Mouse (Mus musculus) stomach, postnatal 0 days (tissue): ENCODE data around the gene Khnyn. TPM values are rescaled to one million over a fixed set of nuclear protein-coding genes. Genes with fewer than 3 reads are reported as not detected.

ENCODE experiments used
- ATAC-seq: fragments of 200-750 bp; cut with Nextera tagmentation; 2 replicates; pipeline ENCODE4 v1.8.0; 2017; ENCODE audit not compliant: low FRiP score, low TSS enrichment
- DNase-seq: peaks from one replicate; pipeline ENCODE4 v3.0.0-alpha.2; 2016; ENCODE audit warnings: low spot score
- H3K27ac ChIP-seq: fragments of 300-500 bp; sonication (generic); replicated peaks from 2 replicates; pipeline ENCODE4 v1.5.1; 2014; ENCODE audit warnings: mild to moderate bottlenecking, control low read depth
- H3K27me3 ChIP-seq: fragments of 300-500 bp; sonication (generic); 2 replicates; pipeline ENCODE4 v1.6.1; 2014; ENCODE audit warnings: low read length; ENCODE audit not compliant: control insufficient read depth, insufficient read depth
- H3K36me3 ChIP-seq: fragments of 300-500 bp; sonication (generic); 2 replicates; pipeline ENCODE4 v1.6.1; 2014; ENCODE audit warnings: low read length, mixed read lengths; ENCODE audit not compliant: control insufficient read depth, insufficient read depth
- H3K4me1 ChIP-seq: fragments of 300-500 bp; sonication (generic); replicated peaks from 2 replicates; pipeline ENCODE4 v1.6.1; 2014; ENCODE audit warnings: antibody characterized with exemption; ENCODE audit not compliant: control insufficient read depth, insufficient read depth
- H3K4me2 ChIP-seq: fragments of 300-500 bp; sonication (generic); replicated peaks from 2 replicates; pipeline ENCODE4 v1.6.1; 2014; ENCODE audit warnings: low read depth, mild to moderate bottlenecking, control low read depth, moderate library complexity
- H3K4me3 ChIP-seq: fragments of 300-500 bp; sonication (generic); 2 replicates; pipeline ENCODE4 v1.5.1; 2014; ENCODE audit warnings: low read depth, low read length, control low read depth
- H3K9ac ChIP-seq: fragments of 300-500 bp; sonication (generic); 2 replicates; pipeline ENCODE4 v1.6.1; 2014; ENCODE audit warnings: mild to moderate bottlenecking, low read length, control low read depth, mixed read lengths
- H3K9me3 ChIP-seq: fragments of 300-500 bp; sonication (generic); 2 replicates; pipeline ENCODE4 v1.6.1; 2016; ENCODE audit warnings: low read length; ENCODE audit not compliant: control insufficient read depth
- CTCF ChIP-seq: IDR thresholded peaks from 2 replicates; pipeline ENCODE4 v1.5.1; 2016; ENCODE audit warnings: antibody characterized with exemption, low read depth, mild to moderate bottlenecking, moderate library complexity
- EP300 ChIP-seq: optimal IDR thresholded peaks from 2 replicates; pipeline ENCODE3; 2016; ENCODE audit warnings: antibody characterized with exemption
- WGBS: fragments of 180-500 bp; shearing (Covaris S2); extraction: QIAGEN DNeasy Blood & Tissue Kit; methylation state at CpG from one replicate; pipeline ENCODE4 v1.1.7; 2014; 5-methylcytosine and 5-hydroxymethylcytosine counted together
- polyA plus RNA-seq: library from polyadenylated mRNA; unstranded; fragments of >200 nt; fragmentation: Nextera tagmentation; extraction: Ambion mirVana; gene quantifications from 2 replicates; pipeline ENCODE4 v1.2.1, GENCODE M21; 2015

The Khnyn gene
- polyA plus RNA-seq, 1 experiment from 2014 or later = 6.4 TPM

- ATAC-seq = no peak
- TF ChIP-seq EP300 (no peak), CTCF (no peak)
Measured at GRCm38 (mm10) chr14:55869538-55869937, 15.2 kb upstream of the Khnyn start.

GRCm38 (mm10) chr14:55872039-55872438, 12.7 kb upstream of the Khnyn start:
- peaks cover 13% of the 10 kb centered on the region; the same call in 1 of the 2 replicates for H3K36me3 ChIP-seq

More at GRCm38 (mm10) chr14:55869538-55869937, 15.2 kb upstream of the Khnyn start:
- no peak for DNase-seq
- H3K4me2 ChIP-seq = no peak overlapping the region
- H3K27me3 ChIP-seq = no peaks in the 10 kb centered on the region
- peaks cover 16% of the 10 kb centered on the region; the same call in 1 of the 2 replicates for H3K36me3 ChIP-seq
- no peak overlapping the region for H3K4me3 ChIP-seq
- H3K9ac ChIP-seq = no peak overlapping the region
- H3K9me3 ChIP-seq = no peaks in the 10 kb centered on the region
- H3K4me1 ChIP-seq = no peaks in the 10 kb centered on the region
- WGBS = 91% methylated on average over 6 of the region's 6 CpGs
- no peak overlapping the region for H3K27ac ChIP-seq

GRCm38 (mm10) chr14:55872551-55872950, 12.2 kb upstream of the Khnyn start:
- Histone ChIP-seq H3K9me3 (no peaks in the 10 kb centered on the region), H3K36me3 (peaks cover 13% of the 10 kb centered on the region; the same call in 1 of the 2 replicates), H3K27me3 (no peaks in the 10 kb centered on the region), H3K9ac (no peak overlapping the region), H3K27ac (no peak overlapping the region), H3K4me3 (no peak overlapping the region), H3K4me1 (no peaks in the 10 kb centered on the region), H3K4me2 (no peak overlapping the region)
- peak; percentile 17; the same call in 1 of the 2 replicates for ATAC-seq
- DNase-seq = no peak
- no peak for TF ChIP-seq CTCF
- no peak for TF ChIP-seq EP300
- WGBS = 76% methylated on average over 17 of the region's 17 CpGs

More at GRCm38 (mm10) chr14:55872039-55872438, 12.7 kb upstream of the Khnyn start:
- peak; percentile 12; the same call in 1 of the 2 replicates for ATAC-seq
- Histone ChIP-seq H3K27me3 (no peaks in the 10 kb centered on the region), H3K4me2 (no peak overlapping the region), H3K27ac (no peak overlapping the region), H3K9ac (no peak overlapping the region), H3K4me3 (no peak overlapping the region), H3K4me1 (no peaks in the 10 kb centered on the region), H3K9me3 (no peaks in the 10 kb centered on the region)
- TF ChIP-seq EP300 (no peak), CTCF (no peak)
- no peak for DNase-seq
- 87% methylated on average over 11 of the region's 12 CpGs for WGBS

- Histone ChIP-seq H3K9ac (no peak overlapping the region), H3K27ac (no peak overlapping the region), H3K4me2 (no peak overlapping the region), H3K4me3 (no peak overlapping the region), H3K9me3 (no peaks in the 10 kb centered on the region), H3K4me1 (no peaks in the 10 kb centered on the region), H3K27me3 (no peaks in the 10 kb centered on the region), H3K36me3 (peaks cover 13% of the 10 kb centered on the region; the same call in 1 of the 2 replicates)
- DNase-seq (no peak), ATAC-seq (no peak)
- WGBS = 80% methylated on average over 8 of the region's 8 CpGs
- no peak for TF ChIP-seq CTCF
- TF ChIP-seq EP300 = no peak
Measured at GRCm38 (mm10) chr14:55873242-55873713, 11.5 kb upstream of the Khnyn start.

- Histone ChIP-seq H3K9me3 (no peaks in the 10 kb centered on the region), H3K9ac (no peak overlapping the region), H3K4me1 (no peaks in the 10 kb centered on the region), H3K4me3 (peak overlapping the region; percentile 13; the same call in 1 of the 2 replicates), H3K4me2 (peak overlapping the region; percentile 38; the same call in 1 of the 2 replicates), H3K36me3 (peaks cover 11% of the 10 kb centered on the region; the same call in 1 of the 2 replicates), H3K27ac (no peak overlapping the region), H3K27me3 (no peaks in the 10 kb centered on the region)
- DNase-seq (peak; percentile 83), ATAC-seq (peak; percentile 62)
- no peak for TF ChIP-seq EP300
- TF ChIP-seq CTCF = peak; percentile 97
- 12% methylated on average over 30 of the region's 30 CpGs for WGBS
Measured at GRCm38 (mm10) chr14:55873714-55874683, 10.7 kb upstream of the Khnyn start.
